Mouse (Mus musculus): ENCODE data around the gene Mup2. TPM values are rescaled to one million over a fixed set of nuclear protein-coding genes. Genes with fewer than 3 reads are reported as not detected.
"Not testable (repeated sequence)": the region's sequence is repeated elsewhere in the genome, so short reads cannot be mapped to it uniquely, and the experiment has no call there.

Gene Mup2
- not detected in 2 replicates for polyA plus RNA-seq (2016; fragmentation: Nextera tagmentation; extraction: Ambion mirVana)

DNA sequence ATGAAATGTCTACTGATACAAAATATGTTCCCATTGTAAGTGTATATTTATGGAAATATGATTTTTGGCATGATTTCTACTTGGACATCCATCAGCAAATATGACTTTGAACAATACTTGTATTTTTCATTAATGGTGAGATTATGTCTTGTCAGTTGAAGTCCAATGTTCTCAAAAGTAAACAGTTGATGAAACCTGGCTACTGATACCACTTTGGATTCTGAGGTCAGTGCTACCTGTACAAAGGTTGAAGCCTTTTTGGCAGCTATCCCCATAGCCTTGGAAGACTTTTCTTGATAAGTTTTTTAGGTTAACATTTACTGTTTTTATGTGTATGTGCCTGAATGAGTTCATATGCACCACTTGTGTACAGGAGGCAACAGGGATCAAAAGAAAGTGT lies at the start of gene Mup2:
TSS of gene Mup2 (minus strand) at position 101 of the 400 bp plus-strand sequence.
- not testable (repeated sequence) for H3K27ac ChIP-seq; H3K4me3 ChIP-seq; ATAC-seq (ENCODE audit: low FRiP score, low read depth); H3K36me3 ChIP-seq; H3K4me1 ChIP-seq; H3K27me3 ChIP-seq (replicated peaks); H3K9me3 ChIP-seq; H3K9ac ChIP-seq; H3K4me2 ChIP-seq (replicated peaks)

Other genes starting within 250 kb of the Mup2 start
- 0.11 TPM in 1 of 2 replicates, not detected in the other for gene Slc46a2, start 239.2 kb downstream of the Mup2 start, polyA plus RNA-seq (2016; fragmentation: Nextera tagmentation; extraction: Ambion mirVana)
- not detected in 2 replicates for gene Mup4, start 193.6 kb downstream of the Mup2 start, polyA plus RNA-seq (2016; fragmentation: Nextera tagmentation; extraction: Ambion mirVana)
- gene Mup6, start 190.0 kb downstream of the Mup2 start, polyA plus RNA-seq (2016; fragmentation: Nextera tagmentation; extraction: Ambion mirVana) = 0.28 TPM in 1 of 2 replicates, not detected in the other
- gene Mup7, start 83.8 kb downstream of the Mup2 start, polyA plus RNA-seq (2016; fragmentation: Nextera tagmentation; extraction: Ambion mirVana) = not detected in 2 replicates
- 0.91 TPM in 1 of 2 replicates, not detected in the other for gene Mup8, start 68.3 kb upstream of the Mup2 start, polyA plus RNA-seq (2016; fragmentation: Nextera tagmentation; extraction: Ambion mirVana)

Data from neural tube, embryonic 12.5 days (tissue).